Mouse (Mus musculus) mature B cell (primary cell): ENCODE results near the gene Ggcx.
"Not testable (repeated sequence)": the region's sequence is repeated elsewhere in the genome, so short reads cannot be mapped to it uniquely, and the experiment has no call there.

Source experiments
- in situ Hi-C: fragments of 300-500 bp; cut with MboI; formaldehyde crosslinking; loops from 2 replicates; pipeline ENCODE4 v1.14.3; 2019

Gene Ggcx

GRCm38 (mm10) chr6:72429061-72429842 is 15.1 kb downstream of the Ggcx start:
- in situ Hi-C loops, result loop anchor here (10.0 kb wide), 1 partner anchor 136 kb away; no protein-coding TSS in a partner anchor

DNA sequence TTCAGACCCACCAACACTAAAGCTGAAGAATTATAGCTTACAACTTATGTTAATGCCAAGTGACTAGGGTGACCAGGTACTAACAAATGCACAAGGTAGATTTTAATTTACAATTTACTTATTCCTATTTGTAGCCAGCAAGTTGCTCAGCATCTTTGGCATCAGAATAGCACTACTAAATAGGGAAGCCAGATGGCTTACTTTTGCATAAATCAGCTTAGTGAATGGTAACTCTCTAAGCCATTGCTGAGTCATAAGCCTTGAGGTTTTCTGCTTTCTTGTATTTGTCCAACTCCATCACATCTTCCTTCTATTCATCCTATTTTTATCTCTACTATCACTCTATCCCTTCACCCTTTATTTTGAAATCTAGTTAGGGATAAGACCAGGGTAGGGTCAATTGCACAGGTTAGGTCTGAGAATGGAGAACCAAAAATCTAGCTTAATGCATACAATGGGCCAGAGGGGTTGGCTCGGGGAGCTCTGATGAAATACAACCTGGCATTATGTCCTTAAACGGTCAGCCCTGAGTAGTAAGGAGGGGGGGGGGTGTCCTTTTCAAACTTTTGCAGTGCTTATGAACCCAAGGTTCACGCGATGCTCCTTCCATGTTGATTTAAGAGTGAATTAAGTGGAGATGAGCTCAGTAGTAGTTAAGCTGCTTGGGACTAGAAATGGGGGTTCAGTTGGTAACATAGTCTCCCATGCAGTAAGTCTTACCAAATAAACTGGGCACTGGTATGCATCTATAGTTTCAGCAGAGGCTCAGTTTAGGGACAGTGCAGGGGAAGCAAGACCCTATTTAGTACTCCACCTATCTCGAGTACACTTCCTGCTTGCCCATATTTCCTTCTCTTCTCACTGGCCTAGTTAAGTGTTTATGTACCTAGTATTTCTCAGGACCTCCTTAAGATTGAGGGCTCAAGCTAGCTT is 17.1 kb downstream of the Ggcx start:
- in situ Hi-C loops, result no loop called here

DNA sequence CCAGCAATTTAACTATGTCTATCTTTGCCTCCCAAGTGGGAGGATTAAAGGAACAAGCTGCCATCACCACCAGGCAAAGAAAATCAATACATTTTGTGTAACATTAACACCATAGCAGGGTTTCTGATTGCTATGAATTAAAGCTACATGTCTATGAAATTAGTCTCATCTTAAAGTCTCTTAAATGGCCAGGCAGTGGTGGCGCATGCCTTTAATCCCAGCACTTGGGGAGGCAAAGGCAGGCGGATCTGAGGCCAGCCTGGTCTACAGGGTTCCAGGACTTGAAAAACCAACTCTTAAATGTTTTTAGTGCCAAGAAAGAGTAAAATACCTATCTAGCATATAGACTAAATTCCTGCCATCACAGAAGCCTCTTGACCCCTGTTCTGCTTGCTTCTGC is 18.0 kb downstream of the Ggcx start:
- in situ Hi-C loops, result no loop called here

GRCm38 (mm10) chr6:72438226-72438625 is 24.1 kb downstream of the Ggcx start:
- in situ Hi-C loops, result no loop called here

DNA sequence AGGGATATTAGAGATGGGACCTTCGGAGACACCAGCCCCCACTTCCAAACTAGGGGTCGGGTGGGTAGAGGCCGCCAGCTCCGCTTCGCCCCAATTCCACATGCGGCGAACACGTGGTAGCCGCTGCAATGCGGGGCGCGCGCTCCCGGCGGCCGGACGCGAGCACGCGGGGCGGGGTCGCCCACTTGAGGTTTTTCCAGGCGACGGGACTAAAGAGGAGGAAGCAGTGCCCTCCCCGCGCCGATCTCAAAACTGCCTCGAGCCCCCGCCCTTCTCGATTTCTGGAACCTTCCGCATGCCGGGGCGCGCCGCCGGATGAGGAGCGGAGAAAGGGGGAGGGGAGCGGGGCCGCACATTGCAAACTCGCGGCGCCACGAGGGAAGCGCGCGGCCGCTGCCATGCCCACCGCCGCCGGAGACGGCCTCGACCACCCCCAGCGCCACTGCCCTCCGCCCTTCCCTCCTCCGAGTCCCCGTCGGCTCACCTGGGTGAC is 24.8 kb downstream of the Ggcx start:
- in situ Hi-C loops, result no loop called here

DNA sequence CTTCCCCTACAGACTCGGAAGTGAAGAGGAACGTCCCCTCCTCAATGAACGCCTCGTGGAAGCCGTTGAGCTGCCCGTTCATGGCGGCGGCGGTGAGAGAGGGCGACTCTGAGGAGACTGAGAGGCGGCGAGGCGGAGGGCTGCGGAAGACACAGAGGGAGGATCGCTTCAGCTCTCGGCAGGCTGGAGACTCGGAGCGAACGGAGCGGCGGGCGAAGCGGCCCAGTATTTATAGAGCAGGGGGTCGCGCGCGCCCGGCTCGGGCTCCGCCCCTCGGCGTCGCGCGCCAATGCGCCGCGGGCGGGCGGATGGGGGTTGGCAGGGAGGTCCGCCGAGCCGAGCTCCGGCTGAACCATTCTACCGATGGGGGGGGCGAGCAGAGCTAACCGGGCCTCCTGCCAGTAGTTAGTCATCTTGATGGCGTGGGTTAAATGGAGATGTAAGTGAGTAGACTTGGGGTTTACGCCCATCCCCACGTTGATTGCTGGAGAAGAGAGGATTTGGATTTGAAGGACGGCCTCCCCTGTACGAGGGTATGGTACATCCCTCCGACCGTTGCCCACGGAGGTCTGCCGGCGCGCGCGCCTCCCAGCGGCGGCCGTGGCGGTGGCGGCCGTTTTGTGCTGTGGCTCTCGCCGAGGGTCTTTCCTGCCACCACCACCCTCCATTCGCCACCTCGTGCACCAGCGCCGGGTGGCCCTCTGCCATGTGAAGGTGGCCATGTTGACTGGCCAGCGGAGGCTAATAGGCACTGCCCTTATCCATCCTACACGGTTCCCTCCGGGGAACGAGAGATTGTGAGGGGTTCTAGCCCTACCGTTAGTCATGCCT is 25.5 kb downstream of the Ggcx start, which contains the start of gene Mat2a:
Mat2a (minus strand) TSS at position 204 of the 831 bp plus-strand sequence.
- in situ Hi-C loops, result no loop called here

DNA sequence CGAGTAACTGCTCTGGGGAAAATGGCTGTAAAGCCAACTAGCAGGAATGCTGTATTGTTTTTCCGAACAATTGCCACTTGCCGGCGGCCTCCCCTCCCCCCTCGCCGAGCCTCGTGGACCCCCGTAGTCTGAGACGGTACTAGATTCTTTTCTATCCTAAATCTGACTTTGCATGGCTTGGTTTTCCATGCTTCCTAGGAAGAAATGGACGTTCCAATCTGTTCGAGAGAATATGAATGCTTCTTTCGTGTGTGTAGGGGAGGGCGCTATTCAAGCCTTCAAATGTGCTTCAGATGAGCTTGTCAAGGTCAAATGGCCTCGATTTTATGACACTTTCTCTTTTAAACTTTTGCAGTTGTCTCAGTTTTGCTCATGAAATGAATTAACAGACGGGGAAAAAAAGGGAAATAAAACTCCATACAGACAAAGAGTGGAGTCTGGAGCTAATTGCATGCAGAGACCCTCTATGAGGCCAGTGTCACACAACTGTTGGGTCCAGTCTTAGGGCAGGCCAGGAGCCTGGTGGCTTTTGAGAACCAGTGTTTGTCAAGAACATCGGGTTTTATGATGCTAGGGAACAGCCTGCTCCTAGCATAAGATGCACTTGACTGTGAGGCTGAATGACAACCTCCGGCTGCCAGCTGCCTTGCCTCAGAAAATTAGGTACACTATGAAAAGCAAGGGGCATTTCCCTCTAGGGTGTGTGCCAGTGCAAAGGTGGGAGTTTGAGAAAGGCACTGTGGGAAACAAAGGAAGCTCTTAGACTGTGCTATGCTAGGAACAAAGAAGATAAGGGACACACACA is 26.3 kb downstream of the Ggcx start:
- in situ Hi-C loops, result no loop called here

GRCm38 (mm10) chr6:72442921-72443604 is 29.0 kb downstream of the Ggcx start:
- in situ Hi-C loops, result no loop called here

GRCm38 (mm10) chr6:72445011-72445410 is 30.9 kb downstream of the Ggcx start:
- in situ Hi-C loops, result no loop called here

DNA sequence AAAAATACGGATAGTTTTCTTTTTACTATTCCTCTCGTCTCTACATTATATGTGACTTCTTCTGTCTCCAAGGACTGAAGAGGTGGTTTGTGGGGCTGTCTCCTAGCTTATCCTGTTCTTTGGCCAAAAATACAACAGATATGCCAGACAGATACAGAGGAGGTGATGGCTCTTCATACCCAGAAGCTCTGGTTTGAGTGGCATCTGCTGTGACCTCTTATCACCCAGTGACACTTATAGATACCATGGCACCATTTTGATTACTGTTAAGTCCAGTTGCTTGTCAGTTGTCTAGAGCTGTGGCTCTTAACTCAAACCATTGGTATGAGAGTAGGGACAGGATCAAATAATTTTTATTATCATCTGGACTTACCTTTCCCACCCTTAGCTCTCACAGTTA is 33.4 kb downstream of the Ggcx start:
- in situ Hi-C loops, result no loop called here

GRCm38 (mm10) chr6:72451778-72452177 is 37.7 kb downstream of the Ggcx start:
- in situ Hi-C loops, result not testable (repeated sequence)

- in situ Hi-C loops, result no loop called here
Observed at GRCm38 (mm10) chr6:72452329-72452728, 38.2 kb downstream of the Ggcx start.

DNA sequence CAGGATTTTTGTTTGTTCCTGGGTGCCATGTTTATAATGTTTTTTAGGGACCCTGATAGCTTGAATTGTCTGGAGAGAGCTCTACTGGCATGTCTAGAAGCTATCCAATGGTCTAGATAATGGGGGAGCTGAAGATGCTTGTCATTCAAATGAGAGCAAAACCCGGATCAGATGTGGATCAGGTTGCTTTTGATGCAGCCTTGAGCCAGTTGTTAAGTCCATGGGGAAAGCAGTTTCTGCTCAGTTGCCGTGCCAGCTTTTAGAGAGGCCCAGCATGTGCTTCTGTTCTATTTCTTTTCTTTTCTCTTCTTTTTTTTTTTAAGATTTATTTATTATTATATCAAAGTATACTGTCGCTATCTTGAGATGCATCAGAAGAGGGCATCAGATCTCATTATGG is 39.5 kb downstream of the Ggcx start:
- in situ Hi-C loops, result no loop called here

DNA sequence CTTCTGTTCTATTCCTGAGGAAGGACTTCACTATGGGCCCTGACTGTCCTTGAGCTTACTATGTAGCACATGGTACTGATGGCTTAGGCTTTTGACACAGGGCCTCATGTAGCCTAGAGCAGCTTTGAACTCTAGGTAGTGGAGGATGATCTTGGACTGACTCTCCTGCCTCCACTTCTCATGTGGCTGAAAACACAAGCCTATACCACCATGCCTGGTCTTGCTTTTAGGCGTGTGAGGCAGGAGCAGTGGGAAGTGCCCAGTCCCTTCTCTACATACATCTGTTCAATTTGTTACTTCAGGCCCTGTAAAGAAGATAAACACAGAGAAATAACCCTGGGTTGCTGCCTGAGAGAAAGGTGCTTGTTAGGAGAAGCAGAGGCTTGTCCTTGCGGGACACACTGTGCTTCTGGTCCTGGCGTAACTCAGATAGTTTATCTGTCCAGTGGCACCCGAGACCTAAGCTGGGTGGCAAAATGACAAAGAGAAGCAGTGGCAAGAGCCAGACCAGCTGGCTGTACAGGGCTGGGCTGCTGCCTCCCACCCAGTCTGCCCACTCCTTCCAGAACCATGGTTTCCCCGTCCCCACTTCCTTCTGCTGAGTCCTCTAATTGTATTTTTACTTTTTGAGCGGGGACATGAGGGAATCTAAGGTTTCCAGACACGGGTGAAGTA is 40.1 kb downstream of the Ggcx start:
- in situ Hi-C loops, result no loop called here

GRCm38 (mm10) chr6:72454833-72455373 is 40.8 kb downstream of the Ggcx start:
- in situ Hi-C loops, result no loop called here

DNA sequence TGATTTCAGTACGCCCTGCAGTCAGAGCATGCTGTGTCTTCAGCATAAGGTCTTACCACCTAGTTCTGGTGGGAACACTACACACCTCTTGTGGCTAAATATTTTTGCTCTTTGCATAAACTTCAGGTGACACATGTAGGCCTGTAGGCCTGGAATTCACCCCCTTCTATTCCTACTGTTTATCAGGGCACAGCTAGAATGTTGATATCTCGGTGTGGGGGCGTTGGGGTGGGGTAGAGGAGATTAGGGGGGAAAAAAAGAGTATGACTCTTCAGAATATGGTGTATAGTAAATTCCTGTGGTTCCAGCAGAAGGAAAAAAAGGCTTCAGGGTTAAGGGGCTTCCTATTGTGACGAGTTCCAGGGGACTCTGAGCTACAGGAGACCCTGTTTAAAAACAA is 42.5 kb downstream of the Ggcx start:
- in situ Hi-C loops, result no loop called here

- in situ Hi-C loops, result no loop called here
Observed at GRCm38 (mm10) chr6:72458418-72458817, 44.3 kb downstream of the Ggcx start.

GRCm38 (mm10) chr6:72458921-72459320 is 44.8 kb downstream of the Ggcx start:
- in situ Hi-C loops, result no loop called here

DNA sequence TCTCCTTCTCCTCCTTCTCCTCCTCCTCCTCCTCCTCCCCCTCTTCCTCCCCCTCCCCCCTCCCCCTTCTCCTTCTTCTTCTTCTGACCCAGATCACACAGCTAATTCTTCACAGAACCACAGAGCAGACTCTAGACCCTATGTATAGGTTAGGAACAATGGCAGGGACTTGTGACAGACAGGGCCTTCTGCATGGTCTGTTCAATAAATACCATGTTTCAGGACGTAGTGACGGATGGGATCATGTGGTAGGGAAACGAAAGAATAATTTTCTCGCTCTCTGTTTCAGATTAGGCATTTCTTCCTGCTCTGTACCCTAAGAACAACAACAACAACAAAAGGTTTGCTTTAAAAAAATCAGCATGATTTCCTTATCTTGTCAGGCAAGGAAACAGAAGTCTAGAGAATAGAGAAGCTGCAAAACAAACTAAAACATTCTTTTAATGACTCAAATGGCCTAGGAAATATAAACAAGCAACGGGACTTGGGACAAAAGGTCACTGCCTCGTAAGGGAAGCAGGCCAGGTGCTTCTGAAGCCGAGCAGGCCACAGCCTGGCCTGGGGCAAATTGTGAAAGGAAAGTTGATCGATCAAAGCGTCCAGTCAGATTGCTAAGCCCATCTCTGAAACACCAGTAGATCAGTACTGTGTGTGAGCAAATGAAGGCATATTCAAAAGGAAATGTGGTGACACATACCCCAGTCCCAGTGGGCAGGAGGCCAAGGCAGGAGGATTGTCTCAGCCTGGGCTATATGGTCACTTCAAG is 46.1 kb downstream of the Ggcx start:
- in situ Hi-C loops, result no loop called here
